Comparison of ENCODE assay signal across 30 mouse cellular contexts in the genomic region with DNA sequence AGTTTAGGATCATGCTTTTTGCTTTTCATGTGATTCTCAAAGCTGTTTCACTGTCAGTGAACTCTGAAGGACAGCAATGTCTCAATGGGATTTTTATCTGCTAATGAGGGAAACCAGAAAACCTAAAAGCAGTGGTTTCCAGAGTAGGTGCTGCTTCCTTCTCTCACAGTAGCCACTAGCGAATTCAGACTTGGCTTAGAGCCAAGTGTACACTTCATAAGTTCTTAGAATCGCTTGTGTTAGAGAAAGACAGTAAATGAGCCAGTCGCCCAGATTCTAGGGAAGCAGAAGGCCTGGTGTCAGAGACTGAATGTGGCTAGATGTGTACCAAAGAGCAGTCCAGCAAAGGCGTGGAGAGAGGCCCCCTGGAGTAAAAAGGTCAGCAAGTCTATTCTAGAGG. TPM values are rescaled to one million over a fixed set of nuclear protein-coding genes. Genes with fewer than 3 reads are reported as not detected.
A peak's percentile ranks its signal among the peaks of the same experiment; 100 is the strongest.
DNase-seq lines count a peak whose midpoint lies in the region; ATAC-seq and TF ChIP-seq lines count a peak whose summit lies in the region.
"Had no signal": no experiment of that assay in that cellular context is flagged by ENCODE, and none has a peak within 500 bp of the region (broad histone marks: within the 10 kb centered on the region; RNA-seq: fewer than 3 reads in every experiment).

No protein-coding gene starts in this region.

- no peaks in the 10 kb centered on the region for H3K36me3 ChIP-seq in forebrain, embryonic 14.5 days (ENCODE audit: control insufficient read depth, insufficient read depth, low read length)
- no peaks in the 10 kb centered on the region for H3K36me3 ChIP-seq in forebrain, embryonic 12.5 days (replicated peaks)
- H3K36me3 ChIP-seq in hindbrain, postnatal 0 days (ENCODE audit: insufficient read depth, low read length) = no peaks in the 10 kb centered on the region
- H3K36me3 ChIP-seq in hindbrain, embryonic 16.5 days (ENCODE audit: control insufficient read depth, insufficient read depth, low read length) = no peaks in the 10 kb centered on the region
- H3K36me3 ChIP-seq in midbrain, embryonic 14.5 days (ENCODE audit: control insufficient read depth, insufficient read depth, low read length) = no peaks in the 10 kb centered on the region
- H3K36me3 ChIP-seq in midbrain, embryonic 13.5 days = no peaks in the 10 kb centered on the region
- H3K36me3 ChIP-seq: embryonic facial prominence, embryonic 13.5 days; G1E; hindbrain, embryonic 12.5 days; hindbrain, embryonic 15.5 days had no signal

- no peak overlapping the region for H3K4me2 ChIP-seq in forebrain, embryonic 14.5 days (ENCODE audit: low read length)
- no peak overlapping the region for H3K4me2 ChIP-seq in forebrain, embryonic 12.5 days
- H3K4me2 ChIP-seq in hindbrain, postnatal 0 days (ENCODE audit: low read depth, low read length) = no peak overlapping the region
- no peak overlapping the region for H3K4me2 ChIP-seq in hindbrain, embryonic 16.5 days (ENCODE audit: low read length)
- H3K4me2 ChIP-seq in midbrain, embryonic 14.5 days (ENCODE audit: low read length) = no peak overlapping the region
- no peak overlapping the region for H3K4me2 ChIP-seq in midbrain, embryonic 13.5 days (replicated peaks)
- H3K4me2 ChIP-seq: embryonic facial prominence, embryonic 13.5 days; heart, embryonic 11.5 days; hindbrain, embryonic 12.5 days; hindbrain, embryonic 15.5 days had no signal

- no peaks in the 10 kb centered on the region for H3K4me1 ChIP-seq in forebrain, embryonic 14.5 days (ENCODE audit: control insufficient read depth, insufficient read depth, low read length)
- no peaks in the 10 kb centered on the region for H3K4me1 ChIP-seq in forebrain, embryonic 12.5 days
- no peaks in the 10 kb centered on the region for H3K4me1 ChIP-seq in hindbrain, postnatal 0 days (ENCODE audit: insufficient read depth, low read length)
- no peaks in the 10 kb centered on the region for H3K4me1 ChIP-seq in hindbrain, embryonic 16.5 days (ENCODE audit: control insufficient read depth, insufficient read depth, low read depth, low read length)
- H3K4me1 ChIP-seq in midbrain, embryonic 14.5 days (ENCODE audit: control insufficient read depth, insufficient read depth, low read length) = no peaks in the 10 kb centered on the region
- no peaks in the 10 kb centered on the region for H3K4me1 ChIP-seq in midbrain, embryonic 13.5 days (replicated peaks)
- H3K4me1 ChIP-seq: embryonic facial prominence, embryonic 13.5 days; hindbrain, embryonic 12.5 days; hindbrain, embryonic 15.5 days had no signal

- H3K9me3 ChIP-seq in forebrain, embryonic 14.5 days (replicated peaks; ENCODE audit: control insufficient read depth, low read length) = no peaks in the 10 kb centered on the region
- no peaks in the 10 kb centered on the region for H3K9me3 ChIP-seq in forebrain, embryonic 12.5 days
- no peaks in the 10 kb centered on the region for H3K9me3 ChIP-seq in hindbrain, postnatal 0 days (ENCODE audit: low read length)
- no peaks in the 10 kb centered on the region for H3K9me3 ChIP-seq in hindbrain, embryonic 16.5 days (ENCODE audit: control insufficient read depth, low read length)
- H3K9me3 ChIP-seq in midbrain, embryonic 14.5 days (ENCODE audit: control insufficient read depth, low read length) = no peaks in the 10 kb centered on the region
- H3K9me3 ChIP-seq in midbrain, embryonic 13.5 days = no peaks in the 10 kb centered on the region
- H3K9me3 ChIP-seq: embryonic facial prominence, embryonic 13.5 days; G1E; hindbrain, embryonic 12.5 days; hindbrain, embryonic 15.5 days had no signal

- WGBS in forebrain, embryonic 14.5 days = 53% methylated on average over 4 of the region's 4 CpGs
- 63% methylated on average over 4 of the region's 4 CpGs for WGBS in forebrain, embryonic 12.5 days
- 44% methylated on average over 4 of the region's 4 CpGs for WGBS in hindbrain, postnatal 0 days
- WGBS in hindbrain, embryonic 16.5 days = 51% methylated on average over 4 of the region's 4 CpGs
- 61% methylated on average over 4 of the region's 4 CpGs for WGBS in midbrain, embryonic 14.5 days
- WGBS in midbrain, embryonic 13.5 days = 70% methylated on average over 4 of the region's 4 CpGs

- H3K27me3 ChIP-seq in forebrain, embryonic 14.5 days (replicated peaks; ENCODE audit: control insufficient read depth, insufficient read depth, low read length) = no peaks in the 10 kb centered on the region
- H3K27me3 ChIP-seq in forebrain, embryonic 12.5 days = no peaks in the 10 kb centered on the region
- no peaks in the 10 kb centered on the region for H3K27me3 ChIP-seq in hindbrain, postnatal 0 days (ENCODE audit: insufficient read depth, low read length)
- H3K27me3 ChIP-seq in hindbrain, embryonic 16.5 days (replicated peaks; ENCODE audit: control insufficient read depth, insufficient read depth, low read length) = no peaks in the 10 kb centered on the region
- H3K27me3 ChIP-seq in midbrain, embryonic 14.5 days (ENCODE audit: control insufficient read depth, insufficient read depth, low read length) = no peaks in the 10 kb centered on the region
- H3K27me3 ChIP-seq in midbrain, embryonic 13.5 days = no peaks in the 10 kb centered on the region
- H3K27me3 ChIP-seq: embryonic facial prominence, embryonic 13.5 days; hindbrain, embryonic 12.5 days; hindbrain, embryonic 15.5 days had no signal

- TF ChIP-seq CTCF in hindbrain, postnatal 0 days (IDR thresholded peaks at IDR 0.05; ENCODE audit: low read depth) = no peak

- no peak for ATAC-seq in forebrain, embryonic 14.5 days
- no peak for ATAC-seq in forebrain, embryonic 12.5 days (ENCODE audit: low FRiP score)
- ATAC-seq in hindbrain, postnatal 0 days = no peak
- no peak for ATAC-seq in hindbrain, embryonic 16.5 days
- no peak for ATAC-seq in midbrain, embryonic 14.5 days (ENCODE audit: low FRiP score, low TSS enrichment)
- ATAC-seq in midbrain, embryonic 13.5 days = no peak
- ATAC-seq in erythroid progenitor cell, adult 5-6 weeks (replicated peaks; ENCODE audit: low FRiP score, poor library complexity, severe bottlenecking) = no peak
- ATAC-seq: inflammation-experienced regulatory T-cells, adult 6 months; intestine, embryonic 16.5 days had no signal

- peak; percentile 28 for DNase-seq in forebrain, embryonic 14.5 days (ENCODE audit: low spot score)
- DNase-seq in hindbrain, postnatal 0 days (ENCODE audit: low spot score) = peak; percentile 36
- DNase-seq in midbrain, embryonic 14.5 days = peak; percentile 22
- DNase-seq in brain, adult 2 months (ENCODE audit: low read depth, low spot score) = peak; percentile 39
- DNase-seq: adrenal gland, adult 8-10 months; adrenal gland, postnatal 25 days; B cell, adult 2 months; cerebellum, adult 11 months; cerebellum, adult 2 months; cerebellum, adult 9-11 months; cerebellum, postnatal 25 days; gastrocnemius, postnatal 25 days; heart, adult 2 months; kidney, adult 18-20 months had no signal

- no peak overlapping the region for H3K9ac ChIP-seq in forebrain, embryonic 14.5 days (ENCODE audit: low read length)
- H3K9ac ChIP-seq in forebrain, embryonic 12.5 days = no peak overlapping the region
- H3K9ac ChIP-seq in hindbrain, postnatal 0 days (replicated peaks; ENCODE audit: low read length) = no peak overlapping the region
- H3K9ac ChIP-seq in hindbrain, embryonic 16.5 days (ENCODE audit: low read depth, low read length) = no peak overlapping the region
- no peak overlapping the region for H3K9ac ChIP-seq in midbrain, embryonic 14.5 days (replicated peaks; ENCODE audit: low read length)
- H3K9ac ChIP-seq in midbrain, embryonic 13.5 days (replicated peaks) = no peak overlapping the region
- H3K9ac ChIP-seq: embryonic facial prominence, embryonic 13.5 days; hindbrain, embryonic 12.5 days; hindbrain, embryonic 15.5 days had no signal

- H3K27ac ChIP-seq in forebrain, embryonic 14.5 days (ENCODE audit: low read depth, low read length) = no peak overlapping the region
- no peak overlapping the region for H3K27ac ChIP-seq in forebrain, embryonic 12.5 days
- H3K27ac ChIP-seq in hindbrain, postnatal 0 days = no peak overlapping the region
- no peak overlapping the region for H3K27ac ChIP-seq in hindbrain, embryonic 16.5 days (ENCODE audit: low read depth, low read length)
- H3K27ac ChIP-seq in midbrain, embryonic 14.5 days (replicated peaks; ENCODE audit: low read depth, low read length) = no peak overlapping the region
- no peak overlapping the region for H3K27ac ChIP-seq in midbrain, embryonic 13.5 days
- H3K27ac ChIP-seq: embryonic facial prominence, embryonic 13.5 days; heart, adult 2 months; hindbrain, embryonic 12.5 days; hindbrain, embryonic 15.5 days had no signal

- H3K4me3 ChIP-seq in forebrain, embryonic 14.5 days (ENCODE audit: low read depth, low read length) = no peak overlapping the region
- no peak overlapping the region for H3K4me3 ChIP-seq in forebrain, embryonic 12.5 days (replicated peaks)
- no peak overlapping the region for H3K4me3 ChIP-seq in hindbrain, postnatal 0 days (ENCODE audit: low read length)
- no peak overlapping the region for H3K4me3 ChIP-seq in hindbrain, embryonic 16.5 days (ENCODE audit: low read length)
- H3K4me3 ChIP-seq in midbrain, embryonic 14.5 days (replicated peaks; ENCODE audit: low read depth, low read length) = no peak overlapping the region
- H3K4me3 ChIP-seq in midbrain, embryonic 13.5 days (replicated peaks) = no peak overlapping the region
- H3K4me3 ChIP-seq: embryonic facial prominence, embryonic 13.5 days; heart, adult 2 months; hindbrain, embryonic 12.5 days; hindbrain, embryonic 15.5 days had no signal

RNA-seq across cellular contexts. Expression of gene Drd2, which starts 29.6 kb away (rescaled TPM):
- polyA plus RNA-seq in forebrain, embryonic 14.5 days (2014; fragmentation: Nextera tagmentation; extraction: Ambion mirVana) = 1.3 and 1.4 TPM in 2 replicates
- 0.81 and 0.89 TPM in 2 replicates for polyA plus RNA-seq in forebrain, embryonic 12.5 days (2016; fragmentation: Nextera tagmentation; extraction: Ambion mirVana)
- 8.2 and 8.4 TPM in 2 replicates for total RNA-seq in hindbrain, postnatal 0 days (2014; rRNA removed)
- polyA plus RNA-seq in hindbrain, postnatal 0 days (2015; fragmentation: Nextera tagmentation; extraction: Ambion mirVana) = 4.4 and 4.9 TPM in 2 replicates
- polyA plus RNA-seq in hindbrain, embryonic 16.5 days (2015; fragmentation: Nextera tagmentation; extraction: Ambion mirVana) = 2.4 and 6.3 TPM in 2 replicates
- polyA plus RNA-seq in midbrain, embryonic 14.5 days (2014; fragmentation: Nextera tagmentation; extraction: Ambion mirVana) = 2.7 and 5.8 TPM in 2 replicates
- 1.9 and 2.4 TPM in 2 replicates for polyA plus RNA-seq in midbrain, embryonic 13.5 days (2015; fragmentation: Nextera tagmentation; extraction: Ambion mirVana)
- not detected in 2 replicates for total RNA-seq in erythroid progenitor cell, adult 5-6 weeks (2015; ENCODE audit: low replicate concordance)
- not detected in 2 replicates for total RNA-seq in erythroid progenitor cell, adult 5-6 weeks (2017; ENCODE audit: low replicate concordance)
- total RNA-seq: CH12.LX; common myeloid progenitor, adult 5-6 weeks; gastrocnemius, adult 8-10 months; gastrocnemius, postnatal 25 days; hematopoietic stem cell, adult 5-6 weeks had no signal
- polyA plus RNA-seq: embryonic facial prominence, embryonic 13.5 days; G1E; heart, embryonic 11.5 days; heart, embryonic 14.5 days; inflammation-experienced regulatory T-cells, adult 6 months; intestine, embryonic 16.5 days had no signal
